Mouse (Mus musculus): ENCODE measurements around the gene AC161166.1.
"Not testable (repeated sequence)": the region's sequence is repeated elsewhere in the genome, so short reads cannot be mapped to it uniquely, and the experiment has no call there.

AC161166.1 gene

DNA sequence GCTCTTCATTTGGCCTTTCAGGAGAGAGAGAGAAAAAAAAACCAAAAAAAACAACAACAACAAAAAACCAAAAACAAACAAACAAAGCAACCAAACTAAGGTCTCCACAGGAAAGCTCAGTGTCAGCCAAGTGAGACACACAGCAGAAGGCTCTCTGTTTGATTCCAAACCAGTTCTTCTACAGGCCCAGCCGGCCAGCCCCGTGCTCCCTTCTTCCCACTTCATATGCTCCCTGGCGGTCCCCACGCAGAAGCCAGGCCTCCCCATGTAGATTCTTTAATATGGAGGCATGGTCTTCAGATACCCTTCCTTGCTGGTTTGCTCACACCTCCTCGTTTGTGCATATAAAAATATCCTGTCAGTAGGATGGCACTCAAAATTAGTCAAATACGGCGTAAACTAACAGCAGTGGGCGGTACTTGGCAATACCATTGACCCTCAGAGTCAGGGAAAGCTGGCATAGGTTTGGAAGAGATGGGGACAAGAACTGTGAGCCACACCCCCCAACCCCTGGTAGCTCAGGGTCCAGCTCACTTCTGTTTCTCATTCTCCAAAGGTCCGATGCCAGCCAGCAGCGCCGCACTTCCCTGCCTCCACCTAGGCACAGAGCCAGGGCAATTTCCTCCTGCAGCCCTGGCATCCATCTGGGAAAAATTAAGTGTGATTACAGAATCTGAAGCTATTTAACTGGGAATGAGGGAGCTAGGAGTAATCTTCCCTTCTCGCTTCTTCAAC is 13.6 kb upstream of the AC161166.1 start:
- no peak for DNase-seq (ENCODE audit: low spot score in 2 of 2)

DNA sequence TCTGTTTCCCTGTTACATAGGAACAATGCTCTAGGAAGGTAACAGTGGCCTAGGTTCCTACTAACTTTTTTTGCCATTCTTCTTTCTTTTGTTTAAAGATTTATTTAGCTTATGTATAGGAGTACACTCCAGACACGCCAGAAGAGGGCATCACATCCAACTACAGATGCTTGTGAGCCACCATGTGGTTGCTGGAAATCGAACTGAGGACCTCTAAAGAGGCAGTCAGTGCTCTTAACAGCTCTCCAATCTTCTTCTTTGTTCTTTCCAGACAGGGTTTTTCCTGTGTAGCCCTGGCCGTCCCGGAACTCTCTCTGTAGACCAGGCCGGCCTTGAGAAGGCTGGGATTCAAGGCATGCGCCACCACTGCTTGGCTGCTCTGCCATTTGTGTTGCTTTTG is 12.7 kb upstream of the AC161166.1 start:
- no peak for DNase-seq (ENCODE audit: low spot score in 2 of 2)

DNA sequence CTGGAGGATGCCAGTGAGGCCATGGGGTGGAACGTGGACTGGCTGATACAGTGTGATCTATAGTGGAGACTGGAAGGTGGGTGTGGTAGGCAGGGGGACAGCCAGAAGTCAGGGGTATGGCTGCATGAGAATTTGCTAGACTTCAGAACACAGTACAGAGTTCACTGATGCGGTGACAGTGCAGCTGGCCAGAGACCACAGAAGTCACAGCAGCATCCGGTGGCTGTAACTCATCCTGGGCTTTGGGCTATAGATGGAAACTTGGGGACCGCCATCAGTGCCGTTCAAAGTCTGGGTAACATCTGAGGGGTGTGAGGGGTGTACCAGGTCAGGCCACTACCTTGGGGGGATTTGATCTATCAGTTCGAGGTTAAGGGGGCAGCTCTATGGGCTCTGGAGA is 11.5 kb upstream of the AC161166.1 start:
- no peak for DNase-seq (ENCODE audit: low spot score in 2 of 2)

DNA sequence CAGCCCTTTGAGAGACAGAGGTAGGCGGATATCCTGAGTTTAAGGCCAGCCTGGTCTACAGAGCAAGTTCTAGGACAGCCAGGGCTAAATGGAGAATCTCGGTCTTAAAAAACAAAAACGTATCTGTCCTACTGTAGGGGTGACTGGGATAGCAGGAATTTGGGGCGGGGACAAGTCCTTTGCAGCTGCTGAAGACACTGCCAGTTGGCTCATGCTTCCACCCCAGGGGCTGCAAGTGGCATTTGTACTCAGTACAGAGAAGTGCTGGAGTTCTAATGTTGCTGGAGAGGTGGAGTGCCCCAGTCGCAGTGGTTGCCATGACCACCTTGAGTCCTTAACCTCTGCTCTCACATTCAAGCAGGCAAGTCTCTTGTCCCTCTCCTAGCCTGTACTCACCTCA is 10.6 kb upstream of the AC161166.1 start:
- no peak for DNase-seq (ENCODE audit: low spot score in 2 of 2)

DNA sequence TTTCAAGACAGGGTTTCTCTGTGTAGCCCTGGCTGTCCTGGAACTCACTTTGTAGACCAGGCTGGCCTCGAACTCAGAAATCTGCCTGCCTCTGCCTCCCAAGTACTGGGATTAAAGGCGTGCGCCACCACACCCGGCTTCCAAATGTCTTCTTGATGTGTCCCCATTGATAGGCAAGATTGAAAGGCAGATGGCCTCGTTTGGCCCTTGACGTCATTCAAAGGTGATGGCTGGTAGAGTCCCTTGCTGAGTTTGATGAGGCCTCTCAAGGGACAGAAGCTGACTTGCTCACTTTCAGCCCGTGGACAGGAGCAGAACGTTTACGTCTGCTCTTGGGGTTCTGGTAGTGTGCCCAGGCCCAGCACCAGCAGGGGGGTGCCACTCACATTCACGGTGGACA is 7.8 kb upstream of the AC161166.1 start:
- DNase-seq (ENCODE audit: low spot score in 2 of 2): not testable (repeated sequence)

DNA sequence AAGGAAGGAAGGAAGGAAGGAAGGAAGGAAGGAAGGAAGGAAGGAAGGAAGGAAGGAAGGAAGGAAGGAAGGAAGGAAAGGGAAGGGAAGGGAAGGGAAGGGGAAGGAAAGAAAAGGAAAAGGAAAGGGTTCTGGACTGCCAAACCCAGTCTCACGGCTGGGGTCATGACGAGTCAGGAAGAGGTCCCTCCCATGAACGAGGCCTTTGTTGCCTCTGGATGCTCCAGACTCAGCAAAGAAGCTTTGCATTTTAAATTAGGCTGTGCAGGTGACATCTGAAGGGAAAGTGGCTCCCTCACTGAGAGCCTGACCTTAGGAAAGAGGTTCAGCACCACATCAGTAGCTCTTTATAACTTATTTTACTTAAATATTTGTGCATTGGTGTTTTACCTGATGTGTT is 6.9 kb upstream of the AC161166.1 start:
- DNase-seq (ENCODE audit: low spot score in 2 of 2): no peak

DNA sequence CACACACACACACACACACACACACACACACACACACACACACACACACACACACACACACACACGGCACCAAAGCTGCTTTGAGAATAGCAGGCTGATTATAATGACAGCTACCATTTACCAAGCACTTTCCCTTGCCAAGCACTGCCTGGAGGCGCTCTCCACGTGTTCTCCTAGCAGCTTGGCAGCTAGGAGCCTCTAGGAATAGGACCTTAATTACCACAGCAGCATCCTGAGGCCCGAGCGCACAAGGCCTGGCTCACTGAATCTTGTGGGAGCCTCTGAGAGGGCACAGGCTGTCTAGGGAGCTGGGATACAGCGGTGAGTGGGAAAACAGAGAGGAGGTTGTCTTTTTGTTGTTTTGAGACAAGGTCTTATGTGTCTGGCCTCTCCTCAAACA is 5.4 kb upstream of the AC161166.1 start:
- no peak for DNase-seq (ENCODE audit: low spot score in 2 of 2)

DNA sequence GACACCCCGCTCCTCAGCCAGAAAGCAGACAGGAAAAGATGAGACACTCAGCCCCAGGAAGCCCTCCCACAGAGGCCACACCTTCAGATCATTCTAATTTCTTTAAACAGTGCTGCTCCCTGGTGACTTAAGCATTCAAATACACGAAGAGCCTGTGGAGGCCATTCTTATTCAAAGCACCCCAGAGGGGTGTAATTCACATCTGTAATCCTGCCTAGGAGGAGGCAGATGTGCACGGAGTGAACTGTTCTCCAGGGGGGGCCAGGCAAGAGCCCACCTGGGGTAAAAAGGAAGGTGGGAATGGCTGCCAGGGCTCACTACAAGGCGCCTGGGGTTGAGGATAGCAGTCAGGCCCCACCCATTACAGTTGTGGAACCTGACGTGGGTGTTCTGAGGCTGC is 4.8 kb upstream of the AC161166.1 start:
- DNase-seq (ENCODE audit: low spot score in 2 of 2): no peak

DNA sequence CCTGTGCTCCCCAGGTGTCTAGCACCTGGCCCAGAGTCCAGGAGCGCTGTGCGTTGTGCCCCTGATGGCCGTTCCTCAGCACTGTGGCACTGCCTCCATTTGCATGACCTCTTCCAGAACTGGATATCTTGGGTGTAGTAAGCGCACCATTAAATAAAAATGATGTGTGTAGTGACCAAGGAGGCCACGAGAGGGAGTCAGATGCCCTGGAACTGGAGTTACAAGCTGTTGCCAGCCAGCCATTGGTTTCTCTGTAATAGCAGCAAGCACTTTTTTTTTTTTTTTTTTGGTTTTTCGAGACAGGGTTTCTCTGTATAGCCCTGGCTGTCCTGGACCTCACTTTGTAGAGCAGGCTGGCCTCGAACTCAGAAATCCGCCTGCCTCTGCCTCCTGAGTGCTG is 4.1 kb upstream of the AC161166.1 start:
- DNase-seq (ENCODE audit: low spot score in 2 of 2): peak in 1 of 2 experiments; percentile 26

DNA sequence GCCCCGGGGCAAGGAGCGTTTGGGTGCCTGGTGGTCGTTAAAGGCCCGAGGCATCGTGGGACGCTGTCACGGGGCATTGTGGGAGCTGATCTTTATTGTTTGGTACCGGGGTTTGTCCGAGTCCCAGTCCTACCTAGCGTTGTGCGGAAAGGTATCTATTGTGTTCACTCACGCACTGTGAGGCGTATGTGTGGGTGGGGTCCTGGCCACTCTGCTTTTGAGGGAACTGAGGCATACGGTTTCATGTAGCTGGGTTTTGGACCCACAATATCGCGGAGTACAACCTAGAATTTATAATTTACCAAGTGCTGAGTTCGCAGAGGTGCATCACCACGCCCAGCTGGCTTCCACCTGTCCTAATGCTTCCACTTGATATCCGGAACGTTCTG is 4.5 kb downstream of the AC161166.1 start:
- DNase-seq (ENCODE audit: low spot score in 2 of 2): no peak

DNA sequence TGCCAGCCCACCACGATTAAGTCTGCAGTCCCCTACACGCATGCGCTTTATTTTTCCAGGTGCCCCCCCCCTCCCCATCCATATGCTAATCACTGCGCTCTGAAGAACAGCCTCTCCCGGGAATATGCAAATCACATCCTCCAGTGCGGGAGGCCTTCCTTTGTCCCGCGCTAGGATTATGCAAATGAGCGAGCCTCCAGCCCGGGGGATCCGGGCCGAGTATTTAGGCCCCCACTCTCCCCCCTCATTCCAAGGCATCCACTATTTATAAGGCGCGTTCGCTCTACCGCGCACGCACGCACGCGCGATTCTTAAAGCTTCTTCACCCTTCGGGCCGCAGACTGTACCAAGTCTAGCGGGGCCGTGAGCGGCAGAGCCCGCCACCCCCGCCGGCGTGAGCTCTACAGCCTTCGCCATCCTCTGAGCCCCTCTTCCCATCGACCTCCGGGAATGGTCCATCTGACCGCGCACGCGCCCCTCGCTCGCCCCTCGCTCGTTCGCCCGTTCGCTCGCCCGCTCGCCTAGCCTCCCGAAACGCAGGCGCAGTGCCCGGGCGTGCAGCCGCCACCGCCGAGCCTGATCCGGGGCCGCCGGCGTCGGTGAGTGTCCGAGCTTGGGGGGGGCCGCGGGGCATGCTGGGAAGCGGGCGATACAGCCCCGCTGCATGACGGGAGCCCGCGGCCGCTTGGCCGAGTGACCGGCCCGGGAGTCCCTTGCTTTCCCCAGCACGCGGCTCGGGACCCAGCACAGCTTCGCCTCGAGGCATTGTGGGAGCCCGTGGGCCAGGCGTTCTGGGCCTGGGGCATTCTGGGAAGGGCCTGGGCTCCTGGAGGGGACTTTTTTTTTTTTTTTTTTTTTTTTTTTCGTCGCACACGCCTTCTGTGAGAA is 5.2 kb downstream of the AC161166.1 start, which contains the start of gene Zfp428:
TSS of gene Zfp428 (plus strand) at position 169 of the 888 bp plus-strand sequence.
- peak; percentile 37 to 55 for DNase-seq (ENCODE audit: low spot score in 2 of 2)

DNA sequence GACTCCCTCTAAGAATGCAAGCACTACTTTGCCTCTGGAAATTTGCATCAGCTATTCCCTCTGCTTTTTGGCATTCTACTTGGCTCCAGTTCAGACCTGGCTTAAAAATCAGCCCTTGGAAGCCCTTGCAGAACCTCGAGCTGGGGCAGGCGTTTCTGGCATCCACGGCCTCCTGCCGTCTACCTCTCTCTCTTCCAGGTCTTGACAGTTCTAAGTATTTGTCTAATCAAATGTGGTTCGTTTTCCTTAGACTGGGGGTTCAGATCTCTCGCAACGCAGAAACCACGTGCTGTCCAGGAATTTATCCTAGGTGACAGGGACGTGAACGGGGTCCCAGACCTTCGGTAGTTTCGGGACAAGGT is 5.8 kb downstream of the AC161166.1 start:
- DNase-seq (ENCODE audit: low spot score in 2 of 2): no peak

DNA sequence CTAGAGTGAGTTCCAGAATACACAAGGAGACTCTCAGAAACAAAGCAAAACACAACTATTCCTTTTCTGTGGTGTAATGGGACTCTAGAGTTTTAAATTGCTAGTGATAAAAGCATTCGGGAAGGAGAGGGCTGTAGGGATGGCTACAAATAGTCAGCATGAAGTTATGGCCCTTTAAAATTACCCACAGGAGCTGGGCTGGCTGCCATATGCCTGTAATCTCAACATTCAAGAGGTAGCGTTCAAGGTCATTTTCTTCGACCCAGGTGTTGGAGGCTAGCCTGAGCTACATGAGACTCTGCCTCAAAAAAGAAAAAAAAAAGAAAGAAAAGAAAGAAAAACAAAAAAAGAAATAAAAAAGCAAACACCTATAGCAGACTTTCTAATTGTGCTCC is 6.2 kb downstream of the AC161166.1 start:
- no peak for DNase-seq (ENCODE audit: low spot score in 2 of 2)

DNA sequence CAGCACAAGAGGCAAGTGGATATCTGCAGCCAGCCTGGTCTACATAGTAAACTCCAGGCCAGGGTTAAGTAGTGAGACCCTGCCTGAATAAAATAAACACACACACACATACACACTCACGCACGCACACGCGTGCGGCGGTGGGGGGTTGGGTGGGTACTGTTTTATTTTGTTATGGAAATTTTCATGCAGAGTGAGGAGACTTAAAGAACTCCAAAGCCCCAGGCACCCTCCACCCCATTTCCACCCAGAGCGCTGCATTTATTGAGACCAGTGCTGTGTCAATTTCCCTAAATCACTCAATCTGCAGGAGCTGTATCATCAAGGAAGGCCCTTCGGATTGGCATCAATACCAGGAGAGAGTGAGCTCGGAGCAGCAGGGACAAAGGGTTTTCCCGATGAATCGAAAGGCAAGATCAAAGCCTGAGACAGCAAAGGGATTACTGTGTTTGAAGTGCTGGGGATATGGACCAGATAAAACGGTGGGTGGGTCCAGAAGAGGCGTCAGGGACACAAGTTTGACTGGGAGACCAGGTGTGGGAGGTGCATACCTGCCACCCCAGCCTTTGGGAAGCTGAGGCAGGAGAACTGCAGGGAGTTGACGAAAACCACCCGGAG is 6.7 kb downstream of the AC161166.1 start:
- DNase-seq (ENCODE audit: low spot score in 2 of 2): no peak

DNA sequence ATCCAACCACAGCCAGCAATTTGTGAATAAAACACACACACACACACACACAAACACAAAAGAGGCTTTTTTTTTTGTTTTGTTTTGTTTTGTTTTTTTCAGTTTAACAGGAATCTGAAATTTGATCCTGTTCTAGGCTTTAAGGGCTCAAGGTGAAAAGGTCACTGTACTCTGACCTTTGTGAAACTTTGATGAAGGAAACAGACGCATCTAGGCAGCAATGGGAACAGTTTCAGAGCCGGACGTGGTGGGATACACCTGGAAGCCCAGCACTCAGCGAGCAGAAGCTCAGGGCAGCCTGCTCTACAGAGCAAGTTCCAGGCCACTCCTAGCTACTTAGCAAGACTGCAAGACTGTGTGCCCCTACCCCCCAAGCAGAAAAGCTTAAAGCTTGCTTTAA is 7.4 kb downstream of the AC161166.1 start:
- DNase-seq (ENCODE audit: low spot score in 2 of 2): no peak

DNA sequence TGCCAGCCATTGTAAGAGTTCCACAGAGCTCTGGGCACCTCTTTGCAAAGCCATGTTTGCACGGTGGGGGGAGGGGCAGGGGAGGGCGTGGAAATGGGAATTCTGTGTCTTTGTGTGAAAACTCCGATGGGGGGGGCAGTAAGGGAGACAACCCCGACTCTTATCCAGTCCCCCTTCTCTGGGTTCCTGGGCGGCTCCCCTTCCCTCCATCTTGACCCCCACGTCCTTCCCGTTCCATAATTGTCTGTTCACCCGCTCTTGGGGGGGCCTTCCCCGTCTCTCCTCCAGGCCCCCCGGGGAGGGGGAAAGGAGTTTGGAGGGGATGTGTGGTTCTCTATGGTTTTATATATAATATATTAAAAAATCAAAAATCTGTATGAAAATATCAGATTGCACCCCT is 8.3 kb downstream of the AC161166.1 start:
- DNase-seq (ENCODE audit: low spot score in 2 of 2): no peak

DNA sequence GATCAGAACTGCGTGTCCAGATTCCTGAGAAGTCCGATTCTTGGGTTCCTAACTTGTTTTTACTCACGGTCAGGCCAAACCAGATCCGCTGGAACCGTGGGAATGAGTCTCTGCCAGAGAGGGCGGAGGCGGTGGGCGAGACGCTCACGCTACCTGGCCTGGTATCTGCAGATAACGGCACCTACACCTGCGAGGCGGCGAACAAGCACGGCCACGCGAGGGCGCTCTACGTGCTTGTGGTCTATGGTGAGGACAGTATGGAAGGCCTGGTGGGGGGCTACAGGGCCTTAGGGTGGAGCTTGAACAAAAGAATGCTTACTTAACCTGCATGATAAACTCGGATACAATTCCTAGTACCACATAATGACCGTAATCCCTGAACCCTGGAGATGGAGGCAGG is 10.8 kb downstream of the AC161166.1 start:
- DNase-seq (ENCODE audit: low spot score in 2 of 2): peak; percentile 39 to 58

DNA sequence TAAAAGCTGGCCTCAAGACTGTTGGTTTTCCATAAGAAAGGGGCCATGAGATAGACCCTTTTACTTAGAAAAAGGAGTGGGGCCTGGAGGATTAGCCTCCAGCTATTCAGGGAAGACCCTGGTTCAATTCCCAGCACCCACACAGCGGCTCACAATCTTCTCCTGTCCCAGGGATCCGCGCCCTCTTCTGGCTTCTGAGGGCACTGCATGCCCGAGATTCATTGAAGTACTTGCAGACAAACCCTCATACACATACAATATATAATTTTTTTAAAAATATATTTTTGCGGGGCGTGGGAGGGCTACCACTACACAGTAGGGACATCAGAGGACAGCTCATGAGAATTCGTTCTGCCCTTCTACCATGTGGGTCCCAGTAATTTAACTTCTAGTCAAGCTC is 11.3 kb downstream of the AC161166.1 start:
- peak in 1 of 2 experiments; percentile 49 for DNase-seq (ENCODE audit: low spot score in 2 of 2)

DNA sequence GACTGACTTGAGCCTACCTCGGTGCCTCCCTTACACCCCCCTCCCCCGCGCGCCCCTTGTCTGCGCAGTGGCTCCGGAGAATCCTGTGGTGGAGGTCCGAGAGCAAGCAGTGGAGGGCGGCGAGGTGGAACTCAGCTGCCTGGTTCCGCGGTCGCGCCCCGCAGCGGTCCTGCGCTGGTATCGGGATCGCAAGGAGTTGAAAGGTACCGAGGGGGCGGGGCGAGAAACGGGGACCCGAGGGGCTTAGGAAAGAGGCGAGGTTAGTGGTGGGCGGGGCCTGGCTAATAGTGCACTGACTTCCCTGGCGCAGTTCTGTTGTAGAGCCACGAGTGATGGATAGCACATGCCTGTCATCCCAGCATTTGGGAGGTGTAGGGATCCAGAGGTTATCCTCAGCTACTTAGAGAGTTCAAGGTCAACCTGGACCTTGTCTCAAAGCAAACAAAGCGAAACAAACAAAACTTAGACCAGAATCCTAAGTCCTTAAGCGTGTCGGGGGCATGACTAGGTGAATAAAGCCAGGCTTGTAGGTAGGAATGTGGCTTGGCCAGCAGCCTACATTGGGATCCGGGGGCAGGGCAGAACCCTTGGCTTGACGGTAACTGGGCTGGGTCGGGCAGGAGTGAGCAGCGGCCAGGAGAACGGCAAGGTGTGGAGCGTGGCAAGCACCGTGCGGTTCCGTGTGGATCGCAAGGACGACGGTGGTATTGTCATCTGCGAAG is 12.2 kb downstream of the AC161166.1 start:
- no peak for DNase-seq (ENCODE audit: low spot score in 2 of 2)

DNA sequence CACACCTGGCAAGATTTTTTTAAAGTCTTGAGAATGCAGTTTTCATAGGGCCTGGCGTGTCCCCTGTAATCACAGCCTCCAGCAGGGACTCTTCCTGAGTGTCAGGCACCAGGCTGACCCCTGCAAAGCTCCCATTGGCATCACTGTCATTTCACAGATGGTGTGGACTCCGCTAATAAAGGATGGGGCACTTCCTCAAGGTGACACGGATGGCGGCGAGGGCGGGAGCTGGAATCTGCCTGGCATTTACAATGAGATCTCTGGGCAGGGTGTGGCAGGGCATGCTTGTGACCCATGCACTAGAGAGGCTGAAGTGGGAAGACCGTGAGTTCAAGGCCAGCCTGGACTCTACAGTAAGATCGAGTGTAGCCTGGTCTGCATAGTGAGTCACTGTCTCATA is 24.0 kb downstream of the AC161166.1 start:
- no peak for DNase-seq (ENCODE audit: low spot score in 2 of 2)

DNA sequence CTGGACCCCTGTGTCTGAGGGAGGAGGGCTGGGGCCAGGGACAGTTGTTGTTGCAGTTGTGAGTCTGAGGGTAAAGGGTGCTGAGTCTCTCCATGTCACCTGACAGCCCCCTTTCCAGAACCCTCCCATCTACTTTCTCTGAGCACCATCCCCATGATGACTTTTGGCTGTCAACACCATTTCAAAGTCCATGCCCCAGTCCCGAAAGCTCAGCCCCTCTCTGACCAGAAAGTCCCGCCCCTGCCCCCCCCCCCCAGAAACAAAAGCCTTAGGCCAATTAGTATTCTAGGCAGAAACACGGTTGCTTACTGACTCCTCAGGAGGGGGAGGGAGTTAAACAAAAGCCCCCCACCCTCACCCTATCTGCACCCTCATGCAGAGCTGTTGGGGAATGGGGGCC is 24.9 kb downstream of the AC161166.1 start:
- DNase-seq (ENCODE audit: low spot score in 2 of 2): no peak

DNA sequence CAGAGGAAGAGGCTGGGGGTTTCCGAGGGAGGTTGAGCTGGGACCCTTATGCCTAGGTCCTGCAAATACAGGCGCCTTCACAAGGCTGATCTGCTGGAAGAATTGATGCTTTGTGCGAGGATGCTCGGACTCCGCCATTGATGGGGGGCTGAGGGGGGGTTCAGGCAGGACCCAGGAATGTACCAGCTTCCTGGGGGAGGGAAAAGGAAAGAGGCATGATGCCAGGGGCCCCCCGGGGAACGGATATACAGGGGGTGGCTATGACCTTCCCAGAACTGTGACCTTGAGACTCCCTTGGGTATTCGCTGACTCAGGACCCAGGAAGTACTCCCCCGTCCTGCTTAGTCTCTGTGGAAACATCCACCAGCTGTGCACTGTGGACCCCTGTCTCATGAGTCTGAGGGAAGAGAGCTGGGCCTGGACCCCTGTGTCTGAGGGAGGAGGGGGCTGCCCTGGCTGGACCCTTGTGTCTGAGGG is 25.6 kb downstream of the AC161166.1 start:
- no peak for DNase-seq (ENCODE audit: low spot score in 2 of 2)
